Mouse (Mus musculus) heart, postnatal 14 days (tissue): ENCODE results near the gene Klf14. TPM values are rescaled to one million over a fixed set of nuclear protein-coding genes. Genes with fewer than 3 reads are reported as not detected.

Experiments
- total RNA-seq, 2 experiments: library from RNA; stranded (reverse); gene quantifications; 2 replicates each; pipeline ENCODE4 v1.2.3; 2021

Gene Klf14
- total RNA-seq, 2 experiments from 2014 or later: 0.19 to 0.22 TPM

Other genes starting within 250 kb of the Klf14 start
- gene Mest, start 235.5 kb downstream of the Klf14 start, total RNA-seq: 10 to 100 TPM; 51.2 to 65.0 TPM
- 10 to 100 TPM; 40.3 to 45.7 TPM for gene Copg2, start 62.3 kb downstream of the Klf14 start, total RNA-seq
- not detected for gene Tsga13, start 43.5 kb downstream of the Klf14 start, total RNA-seq